Mouse (Mus musculus) kidney, adult 9 months (tissue): ENCODE results near the gene Wdr74.

ENCODE experiments used
- DNase-seq: peaks from one replicate; pipeline ENCODE4 v3.0.0; 2022

The Wdr74 gene

GRCm38 (mm10) chr19:8747368-8747767 is 11.7 kb downstream of the Wdr74 start:
- DNase-seq = no peak

GRCm38 (mm10) chr19:8755652-8756051 is 20.0 kb downstream of the Wdr74 start:
- DNase-seq = no peak

GRCm38 (mm10) chr19:8756635-8757387 is 21.2 kb downstream of the Wdr74 start, which contains the start of gene Nxf1:
TSS of gene Nxf1 (plus strand) at chr19:8757073.
- DNase-seq = peak; percentile 92

GRCm38 (mm10) chr19:8757471-8757998 is 21.9 kb downstream of the Wdr74 start:
- DNase-seq = no peak

GRCm38 (mm10) chr19:8758899-8759298 is 23.3 kb downstream of the Wdr74 start:
- DNase-seq = no peak

GRCm38 (mm10) chr19:8760757-8761156 is 25.1 kb downstream of the Wdr74 start:
- DNase-seq = no peak

GRCm38 (mm10) chr19:8763276-8763675 is 27.6 kb downstream of the Wdr74 start:
- DNase-seq = no peak

- DNase-seq = no peak
Observed at GRCm38 (mm10) chr19:8765562-8765961, 29.9 kb downstream of the Wdr74 start.

- DNase-seq = peak; percentile 85
Observed at GRCm38 (mm10) chr19:8770567-8771270, 35.1 kb downstream of the Wdr74 start, which contains the start of gene Tmem223. TSS of gene Tmem223 (plus strand) at chr19:8770996.

GRCm38 (mm10) chr19:8772996-8773395 is 37.4 kb downstream of the Wdr74 start:
- DNase-seq = no peak

GRCm38 (mm10) chr19:8773409-8773808 is 37.8 kb downstream of the Wdr74 start:
- DNase-seq = no peak

GRCm38 (mm10) chr19:8774086-8774835 is 38.6 kb downstream of the Wdr74 start, which contains the start of gene Tmem179b:
TSS of gene Tmem179b (minus strand) at chr19:8774467.
- DNase-seq = peak; percentile 97

- peak; percentile 37 for DNase-seq
Observed at GRCm38 (mm10) chr19:8774951-8775421, 39.4 kb downstream of the Wdr74 start.

- peak; percentile 98 for DNase-seq
Observed at GRCm38 (mm10) chr19:8786008-8786781, 50.6 kb downstream of the Wdr74 start, which contains the start of gene Taf6l. TSS of gene Taf6l (minus strand) at chr19:8786417.

- DNase-seq = no peak
Observed at GRCm38 (mm10) chr19:8788521-8788920, 52.9 kb downstream of the Wdr74 start.

GRCm38 (mm10) chr19:8789171-8789570 is 53.5 kb downstream of the Wdr74 start:
- no peak for DNase-seq

GRCm38 (mm10) chr19:8790171-8790570 is 54.5 kb downstream of the Wdr74 start:
- DNase-seq = no peak
